Mouse (Mus musculus): Measurements from ENCODE around the gene Ldlrad2. TPM values are rescaled to one million over a fixed set of nuclear protein-coding genes. Genes with fewer than 3 reads are reported as not detected.
A peak's percentile ranks its signal among the peaks of the same experiment; 100 is the strongest.
"Not testable (repeated sequence)": the region's sequence is repeated elsewhere in the genome, so short reads cannot be mapped to it uniquely, and the experiment has no call there.

Gene Ldlrad2
- polyA plus RNA-seq, 1 experiment, result not detected

- H3K27ac ChIP-seq (ENCODE audit: control insufficient read depth, insufficient read depth, low read depth, low read length, poor library complexity), result no peak overlapping the region
- TF ChIP-seq POLR2A (IDR thresholded peaks at IDR 0.05; ENCODE audit: borderline replicate concordance, control insufficient read depth, low read depth, low read length), result no peak
- TF ChIP-seq CTCF (IDR thresholded peaks at IDR 0.05; ENCODE audit: control insufficient read depth, insufficient read depth, low read length), result no peak
- H3K4me1 ChIP-seq (ENCODE audit: control insufficient read depth, insufficient read depth, low read length), result peaks cover 3% of the 10 kb centered on the region; the same call in 1 of the 2 replicates
- WGBS, result 88% methylated on average over 4 of the region's 4 CpGs
- H3K4me3 ChIP-seq (replicated peaks; ENCODE audit: control insufficient read depth, low read depth, low read length), result no peak overlapping the region
These were observed 22.8 kb upstream of the Ldlrad2 start for GRCm38 (mm10) chr4:137597098-137597630.

- TF ChIP-seq CTCF (IDR thresholded peaks at IDR 0.05; ENCODE audit: control insufficient read depth, insufficient read depth, low read length), result no peak
- TF ChIP-seq POLR2A (IDR thresholded peaks at IDR 0.05; ENCODE audit: borderline replicate concordance, control insufficient read depth, low read depth, low read length), result no peak
- peaks cover 3% of the 10 kb centered on the region; the same call in 1 of the 2 replicates for H3K4me1 ChIP-seq (ENCODE audit: control insufficient read depth, insufficient read depth, low read length)
- peak overlapping the region; percentile 97 for H3K27ac ChIP-seq (ENCODE audit: control insufficient read depth, insufficient read depth, low read depth, low read length, poor library complexity)
- peak overlapping the region; percentile 100 for H3K4me3 ChIP-seq (replicated peaks; ENCODE audit: control insufficient read depth, low read depth, low read length)
- 1% methylated on average over 40 of the region's 40 CpGs for WGBS
These were observed 20.3 kb upstream of the Ldlrad2 start for GRCm38 (mm10) chr4:137594496-137595270.

- TF ChIP-seq POLR2A (IDR thresholded peaks at IDR 0.05; ENCODE audit: borderline replicate concordance, control insufficient read depth, low read depth, low read length) (peak; percentile 70; the same call in 1 of the 2 replicates), CTCF (IDR thresholded peaks at IDR 0.05; ENCODE audit: control insufficient read depth, insufficient read depth, low read length) (no peak)
- WGBS, result under 1% methylated on average over 92 of the region's 92 CpGs
- Histone ChIP-seq H3K27ac (ENCODE audit: control insufficient read depth, insufficient read depth, low read depth, low read length, poor library complexity) (peak within 1 kb of the TSS; percentile 97), H3K4me3 (replicated peaks; ENCODE audit: control insufficient read depth, low read depth, low read length) (peak within 1 kb of the TSS; percentile 100), H3K4me1 (ENCODE audit: control insufficient read depth, insufficient read depth, low read length) (peaks cover 3% of the 10 kb centered on the region; the same call in 1 of the 2 replicates)
These were observed 19.5 kb upstream of the Ldlrad2 start, which contains the start of gene Usp48 for GRCm38 (mm10) chr4:137593601-137594495. Gene Usp48 (plus strand): TSS chr4:137593755.

GRCm38 (mm10) chr4:137590961-137591360, 16.6 kb upstream of the Ldlrad2 start:
- Histone ChIP-seq H3K4me3 (replicated peaks; ENCODE audit: control insufficient read depth, low read depth, low read length) (no peak overlapping the region), H3K4me1 (ENCODE audit: control insufficient read depth, insufficient read depth, low read length) (peaks cover 3% of the 10 kb centered on the region; the same call in 1 of the 2 replicates), H3K27ac (ENCODE audit: control insufficient read depth, insufficient read depth, low read depth, low read length, poor library complexity) (no peak overlapping the region)
- TF ChIP-seq CTCF (IDR thresholded peaks at IDR 0.05; ENCODE audit: control insufficient read depth, insufficient read depth, low read length) (no peak), POLR2A (IDR thresholded peaks at IDR 0.05; ENCODE audit: borderline replicate concordance, control insufficient read depth, low read depth, low read length) (no peak)
- 90% methylated on average over 4 of the region's 4 CpGs for WGBS

- TF ChIP-seq CTCF (IDR thresholded peaks at IDR 0.05; ENCODE audit: control insufficient read depth, insufficient read depth, low read length), result no peak
- no peak for TF ChIP-seq POLR2A (IDR thresholded peaks at IDR 0.05; ENCODE audit: borderline replicate concordance, control insufficient read depth, low read depth, low read length)
- no peak overlapping the region for H3K27ac ChIP-seq (ENCODE audit: control insufficient read depth, insufficient read depth, low read depth, low read length, poor library complexity)
- H3K4me1 ChIP-seq (ENCODE audit: control insufficient read depth, insufficient read depth, low read length), result no peaks in the 10 kb centered on the region
- H3K4me3 ChIP-seq (replicated peaks; ENCODE audit: control insufficient read depth, low read depth, low read length), result no peak overlapping the region
- WGBS, result 86% methylated on average over 3 of the region's 3 CpGs
These were observed 15.2 kb upstream of the Ldlrad2 start for GRCm38 (mm10) chr4:137589586-137589985.

- not testable (repeated sequence) for H3K27ac ChIP-seq (ENCODE audit: control insufficient read depth, insufficient read depth, low read depth, low read length, poor library complexity); H3K4me1 ChIP-seq (ENCODE audit: control insufficient read depth, insufficient read depth, low read length); H3K4me3 ChIP-seq (replicated peaks; ENCODE audit: control insufficient read depth, low read depth, low read length)
- WGBS, result 67% methylated on average over 2 of the region's 3 CpGs
These were observed 14.7 kb upstream of the Ldlrad2 start for GRCm38 (mm10) chr4:137589095-137589494.

GRCm38 (mm10) chr4:137581815-137582214, 7.4 kb upstream of the Ldlrad2 start:
- 79% methylated on average over 3 of the region's 3 CpGs for WGBS
- Histone ChIP-seq H3K4me3 (replicated peaks; ENCODE audit: control insufficient read depth, low read depth, low read length) (no peak overlapping the region), H3K4me1 (ENCODE audit: control insufficient read depth, insufficient read depth, low read length) (no peaks in the 10 kb centered on the region), H3K27ac (ENCODE audit: control insufficient read depth, insufficient read depth, low read depth, low read length, poor library complexity) (peak overlapping the region; percentile 8; the same call in 1 of the 2 replicates)
- TF ChIP-seq POLR2A (IDR thresholded peaks at IDR 0.05; ENCODE audit: borderline replicate concordance, control insufficient read depth, low read depth, low read length) (no peak), CTCF (IDR thresholded peaks at IDR 0.05; ENCODE audit: control insufficient read depth, insufficient read depth, low read length) (peak; percentile 61)

GRCm38 (mm10) chr4:137580299-137580698, 5.9 kb upstream of the Ldlrad2 start:
- Histone ChIP-seq H3K4me3 (replicated peaks; ENCODE audit: control insufficient read depth, low read depth, low read length) (no peak overlapping the region), H3K4me1 (ENCODE audit: control insufficient read depth, insufficient read depth, low read length) (no peaks in the 10 kb centered on the region; the same call in 1 of the 2 replicates), H3K27ac (ENCODE audit: control insufficient read depth, insufficient read depth, low read depth, low read length, poor library complexity) (no peak overlapping the region)
- TF ChIP-seq CTCF (IDR thresholded peaks at IDR 0.05; ENCODE audit: control insufficient read depth, insufficient read depth, low read length) (no peak), POLR2A (IDR thresholded peaks at IDR 0.05; ENCODE audit: borderline replicate concordance, control insufficient read depth, low read depth, low read length) (no peak)
- WGBS, result 76% methylated on average over 2 of the region's 2 CpGs
